9 mouse cellular contexts compared by ENCODE assay signal in genomic region chr2:134864985-134865645, GRCm38 (mm10).
DNase-seq lines count a peak whose midpoint lies in the region; ATAC-seq and TF ChIP-seq lines count a peak whose summit lies in the region.
"Had no signal": no experiment of that assay in that cellular context is flagged by ENCODE, and none has a peak within 500 bp of the region (broad histone marks: within the 10 kb centered on the region; RNA-seq: fewer than 3 reads in every experiment).

No protein-coding gene starts in this region.

- TF ChIP-seq CTCF in lung, adult 2 months (IDR thresholded peaks at IDR 0.05; ENCODE audit: insufficient read depth, low read length), result peak; percentile 21; the same call in 1 of the 2 replicates

- peak; percentile 32 for DNase-seq in layer of hippocampus, adult 11-12 months (ENCODE audit: low spot score)
- no peak for DNase-seq in layer of hippocampus, adult 9-10 months (ENCODE audit: low spot score)
- peak; percentile 90 for DNase-seq in adrenal gland, postnatal 14 days
- peak; percentile 18 for DNase-seq in gastrocnemius, postnatal 25 days
- DNase-seq in lung, adult 2 months, result peak; percentile 20
- no peak for DNase-seq in B cell, adult 2 months
- no peak for DNase-seq in embryo, embryonic 10 days (ENCODE audit: low spot score)

- peaks cover 3% of the 10 kb centered on the region; the same call in 1 of the 2 replicates for H3K4me1 ChIP-seq in lung, adult 2 months (ENCODE audit: control insufficient read depth, insufficient read depth, low read length)

- WGBS in lung, adult 2 months, result 33% methylated on average over 7 of the region's 7 CpGs

- no peak overlapping the region for H3K4me3 ChIP-seq in lung, adult 2 months (replicated peaks; ENCODE audit: extremely low read depth, low read depth, low read length)
- H3K4me3 ChIP-seq: neural tube, embryonic 13.5 days had no signal

- no peak for TF ChIP-seq POLR2A in lung, adult 2 months (IDR thresholded peaks at IDR 0.05; ENCODE audit: borderline replicate concordance, extremely low read depth, low read depth, low read length)

- ATAC-seq in megakaryocyte, adult 5-6 weeks (ENCODE audit: poor library complexity, severe bottlenecking), result no peak

Comparison
In these comparisons a context has a peak if more than half of its experiments do, and no peak if none do; other contexts are left out.
1. DNase-seq: peak in layer of hippocampus, adult 11-12 months (single experiment), adrenal gland, postnatal 14 days (single experiment), gastrocnemius, postnatal 25 days (single experiment) and lung, adult 2 months (single experiment); none in layer of hippocampus, adult 9-10 months (single experiment), B cell, adult 2 months (0 of 2) and embryo, embryonic 10 days (single experiment).